Mouse (Mus musculus): ENCODE results near the gene Klrb1b.

- no peak for TF ChIP-seq GATA1 (IDR thresholded peaks at IDR 0.05; ENCODE audit: borderline replicate concordance, low read length)
- no peak for TF ChIP-seq CTCF (IDR thresholded peaks at IDR 0.05; ENCODE audit: low read depth, low read length)
- TF ChIP-seq POLR2AphosphoS5 (IDR thresholded peaks at IDR 0.05; ENCODE audit: insufficient replicate concordance, low read depth, low read length): no peak
- no peak for TF ChIP-seq TAL1 (conservative IDR thresholded peaks at IDR 0.05; ENCODE audit: low read depth, low read length)
- TF ChIP-seq GATA2 (IDR thresholded peaks at IDR 0.05; ENCODE audit: borderline replicate concordance, low read depth, low read length): no peak
Observed at GRCm38 (mm10) chr6:128855477-128855876, 29.3 kb upstream of the Klrb1b start.

Measured in G1E (cell line).